Mouse (Mus musculus): ENCODE results near the gene Sept9.

Sept9 gene

DNA sequence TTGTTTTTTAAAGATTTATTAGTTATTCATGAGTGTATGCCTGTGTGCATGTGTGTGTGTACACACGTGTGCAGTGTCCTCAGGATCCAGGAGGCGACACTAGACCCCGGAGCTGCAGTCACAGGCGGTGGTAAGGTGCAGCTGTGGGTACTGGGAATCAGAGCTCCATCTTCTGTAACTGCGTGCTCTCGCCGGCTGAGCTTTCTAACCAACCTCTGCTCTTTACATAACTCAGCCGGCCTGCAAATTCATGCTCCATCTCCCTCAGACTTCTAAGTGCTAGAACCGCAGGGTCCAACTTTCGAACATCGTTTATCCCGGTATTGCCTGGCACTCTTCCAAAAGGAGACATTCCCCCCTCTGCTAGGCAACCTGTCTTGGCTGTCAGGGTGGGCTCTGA lies 24.0 kb upstream of the Sept9 start:
- no peak for DNase-seq (ENCODE audit: low spot score in 2 of 2)

DNA sequence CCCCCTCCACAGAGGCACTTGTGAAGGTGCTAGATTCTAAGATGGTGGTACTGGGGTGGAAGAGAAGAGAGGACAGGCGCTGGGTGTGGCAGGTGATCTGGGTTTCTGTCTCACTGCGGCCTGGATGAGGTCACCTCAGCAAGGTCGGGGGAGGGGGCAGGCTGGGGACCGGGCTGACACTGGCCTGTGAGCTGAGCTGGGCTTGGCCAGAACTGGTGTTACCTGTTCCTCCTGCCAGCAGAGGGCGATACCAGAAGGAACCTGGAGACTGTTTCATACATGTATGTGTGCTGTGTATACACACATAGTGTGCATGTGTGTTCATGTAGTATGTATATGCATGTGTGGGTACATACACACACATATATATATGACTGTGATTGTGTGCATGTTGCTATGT lies 23.2 kb upstream of the Sept9 start:
- peak in 1 of 2 experiments; percentile 68 for DNase-seq (ENCODE audit: low spot score in 2 of 2)

DNA sequence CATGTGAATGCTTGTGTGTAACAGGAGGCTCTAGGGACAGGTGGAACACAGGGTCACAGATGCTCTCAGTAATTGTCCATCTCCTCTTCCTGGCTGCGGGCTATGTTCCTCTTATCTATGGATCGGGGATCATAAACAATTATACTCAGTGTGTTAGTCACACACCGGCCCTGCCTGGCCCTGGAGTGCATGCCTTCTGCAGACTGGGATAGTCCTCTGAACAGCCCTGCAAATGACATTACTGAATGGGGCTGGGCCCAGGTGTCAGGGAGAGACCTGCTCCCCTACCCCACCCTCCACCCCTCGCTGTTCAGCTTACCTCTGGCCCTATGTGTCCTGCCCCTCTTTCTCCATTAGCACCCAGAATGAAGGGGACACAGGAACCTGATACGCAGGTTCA lies 22.6 kb upstream of the Sept9 start:
- no peak for DNase-seq (ENCODE audit: low spot score in 2 of 2)

DNA sequence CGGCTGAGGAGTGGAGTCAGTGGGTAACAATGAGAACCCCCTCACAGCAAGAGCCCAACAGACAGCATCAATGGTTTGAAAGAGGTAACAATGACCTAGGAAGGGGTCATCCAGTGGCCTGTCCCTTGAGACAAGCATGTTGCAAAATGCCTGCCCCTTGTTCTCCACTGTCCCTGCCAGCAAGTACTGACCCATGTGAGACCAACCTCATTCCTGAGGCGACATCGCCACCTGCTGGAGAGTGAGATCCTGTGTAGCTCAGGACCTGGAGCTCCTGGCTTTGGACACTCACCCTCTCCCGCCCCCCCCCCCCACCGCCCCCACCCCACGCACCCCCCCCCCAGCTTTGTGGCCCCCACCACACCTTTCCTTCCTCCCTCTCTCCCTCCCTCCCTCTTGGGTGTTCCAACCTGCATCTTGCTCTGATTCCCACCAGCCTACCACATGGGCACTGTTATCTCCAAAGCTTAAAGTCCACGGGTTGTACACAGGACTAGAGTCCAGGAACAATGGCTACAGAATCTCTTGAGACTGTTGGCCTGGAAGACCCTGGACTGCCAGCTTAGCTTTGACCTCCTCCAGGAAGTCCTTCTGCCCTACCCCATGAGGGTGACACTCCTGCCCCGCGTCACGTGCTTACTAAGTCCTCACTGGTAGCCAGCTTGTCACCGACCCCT lies 22.0 kb upstream of the Sept9 start:
- DNase-seq (ENCODE audit: low spot score in 2 of 2) = peak; percentile 83 to 90

DNA sequence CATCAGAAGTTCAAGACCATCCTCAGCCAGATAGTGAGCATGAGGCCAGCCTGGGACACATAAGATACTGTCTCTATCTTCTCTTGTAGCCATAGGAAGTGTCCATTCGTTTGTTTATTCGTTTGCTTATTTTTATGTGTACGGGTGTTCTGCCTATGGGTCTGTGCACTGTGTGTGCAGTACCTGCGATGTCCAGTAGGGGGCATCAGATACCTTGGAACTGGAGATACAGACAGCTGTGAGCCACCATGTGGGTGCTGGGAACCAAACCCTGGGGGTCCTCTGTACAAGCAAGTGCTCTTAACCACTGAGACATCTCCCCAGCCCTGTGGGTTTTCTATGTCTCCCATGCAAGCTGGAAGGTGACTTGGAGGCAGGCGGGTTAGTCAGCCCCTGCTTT lies 19.6 kb upstream of the Sept9 start:
- DNase-seq (ENCODE audit: low spot score in 2 of 2) = peak in 1 of 2 experiments; percentile 47

DNA sequence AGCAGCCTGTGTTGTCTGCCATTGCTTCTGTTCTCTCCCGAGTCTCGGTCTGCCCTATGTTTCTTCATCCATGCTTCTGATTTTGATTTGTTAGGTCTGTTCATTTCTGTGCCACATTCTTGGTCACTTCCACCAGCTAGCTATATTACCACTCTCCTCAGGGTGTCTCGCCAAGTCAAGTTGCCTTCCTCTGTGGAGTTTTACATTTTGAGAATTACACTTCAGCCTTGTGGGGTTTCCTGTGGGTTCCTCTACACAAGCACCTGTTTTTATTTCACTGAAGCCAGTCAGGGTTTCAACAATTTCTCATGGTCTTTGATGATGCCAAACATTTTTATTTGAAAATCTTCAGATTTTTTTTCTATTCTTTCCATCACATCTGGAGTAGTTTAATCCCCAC lies 16.7 kb upstream of the Sept9 start:
- no peak for DNase-seq (ENCODE audit: low spot score in 2 of 2)

DNA sequence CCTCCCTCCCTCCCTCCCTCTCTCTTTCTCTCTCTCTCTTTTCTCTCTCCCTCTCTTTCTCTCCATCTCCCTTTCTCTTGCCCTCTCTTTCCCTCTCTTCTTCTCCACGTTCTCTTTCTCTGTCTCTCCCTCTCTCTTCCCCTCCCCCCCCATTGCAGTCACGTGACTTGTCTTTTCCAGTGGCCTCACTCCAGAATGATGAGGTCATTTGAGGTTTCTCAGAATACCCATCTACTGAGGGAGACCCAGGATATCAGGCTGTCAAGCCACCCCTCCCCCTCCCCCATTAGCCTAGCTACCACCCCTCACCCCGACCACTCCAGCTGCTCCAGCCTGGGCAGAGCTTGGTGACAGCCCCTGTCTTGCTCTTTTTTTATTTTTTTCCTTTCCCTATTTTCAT lies 16.2 kb upstream of the Sept9 start:
- no peak for DNase-seq (ENCODE audit: low spot score in 2 of 2)

DNA sequence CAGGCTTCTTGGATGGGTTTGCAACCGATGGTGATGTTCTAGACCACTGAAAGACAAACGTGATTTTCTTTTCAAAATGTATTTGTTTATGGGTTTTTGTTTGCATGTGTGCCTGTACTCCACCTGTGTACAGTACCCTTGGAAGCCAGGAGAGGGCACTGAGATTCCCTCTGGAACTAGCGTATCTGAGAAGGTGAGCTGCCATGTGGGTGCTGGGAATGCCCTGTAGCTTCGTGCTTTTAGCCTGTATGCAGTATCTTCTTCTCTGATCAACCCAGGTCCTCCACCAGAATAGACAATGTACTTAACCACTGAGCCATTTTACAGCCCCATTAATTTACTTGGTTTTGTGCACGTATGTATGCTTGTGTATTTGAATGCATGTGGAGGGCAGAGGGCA lies 15.6 kb upstream of the Sept9 start:
- no peak for DNase-seq (ENCODE audit: low spot score in 2 of 2)

DNA sequence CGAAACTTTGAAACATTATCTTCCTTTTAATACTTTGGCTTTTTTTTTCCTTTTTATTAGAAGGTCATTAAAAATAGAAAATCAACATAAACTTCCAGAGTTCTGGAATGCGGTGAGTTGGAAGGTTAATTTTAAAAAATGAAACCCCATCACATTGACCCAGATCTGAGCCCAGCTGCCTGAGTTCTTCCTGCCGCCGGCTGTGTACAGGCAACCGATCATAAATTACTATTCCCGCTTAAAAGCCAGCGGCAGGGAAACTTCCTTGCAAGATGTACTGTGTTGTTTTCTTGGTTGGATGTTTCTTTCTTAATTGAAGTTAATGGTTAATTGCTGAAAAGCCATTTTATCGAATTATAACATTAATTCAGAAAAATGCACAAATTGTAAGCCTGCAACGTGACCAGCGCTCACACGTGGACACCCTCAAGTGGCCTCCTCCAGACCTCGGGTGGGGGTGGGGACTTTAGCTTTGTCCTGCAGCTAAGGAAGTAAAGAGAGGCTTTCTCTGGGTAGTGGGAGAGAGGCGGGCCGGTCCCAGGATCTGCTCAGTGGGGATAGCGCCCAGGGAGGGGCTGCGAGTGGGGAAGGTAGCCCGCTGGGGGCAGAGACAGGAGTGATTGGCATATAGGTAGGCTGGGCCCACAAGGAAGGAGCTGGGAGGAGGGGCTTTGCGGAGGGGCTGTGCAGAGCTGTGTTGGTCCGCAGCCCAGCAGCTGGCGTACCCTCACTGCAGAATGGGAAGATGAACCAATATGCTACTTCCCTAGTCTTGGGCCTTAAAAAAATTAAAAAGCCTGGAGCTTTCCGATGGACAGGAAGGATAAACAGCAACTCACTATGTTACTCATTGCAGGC lies 14.2 kb upstream of the Sept9 start:
- DNase-seq (ENCODE audit: low spot score in 2 of 2) = no peak

DNA sequence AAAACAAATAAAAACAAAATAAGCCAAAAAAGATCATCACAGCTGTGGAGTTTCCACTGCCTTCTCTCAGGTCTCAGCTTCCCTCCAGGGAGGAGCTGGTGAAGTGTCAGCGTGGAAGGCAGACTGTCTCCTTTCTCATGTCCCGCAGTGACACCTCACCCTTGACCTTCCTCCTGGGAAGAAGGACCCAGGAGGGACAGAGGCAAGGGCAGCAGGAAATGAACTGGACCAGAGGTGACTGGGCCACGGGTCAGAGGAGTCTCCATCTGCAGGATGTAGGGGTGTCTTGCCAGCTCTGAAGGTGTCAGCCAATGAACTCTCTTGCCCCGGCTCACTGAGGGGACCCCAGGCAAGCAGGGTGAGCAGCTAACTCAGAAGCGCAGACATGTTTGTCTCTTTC lies 7.9 kb upstream of the Sept9 start:
- DNase-seq (ENCODE audit: low spot score in 2 of 2) = no peak

DNA sequence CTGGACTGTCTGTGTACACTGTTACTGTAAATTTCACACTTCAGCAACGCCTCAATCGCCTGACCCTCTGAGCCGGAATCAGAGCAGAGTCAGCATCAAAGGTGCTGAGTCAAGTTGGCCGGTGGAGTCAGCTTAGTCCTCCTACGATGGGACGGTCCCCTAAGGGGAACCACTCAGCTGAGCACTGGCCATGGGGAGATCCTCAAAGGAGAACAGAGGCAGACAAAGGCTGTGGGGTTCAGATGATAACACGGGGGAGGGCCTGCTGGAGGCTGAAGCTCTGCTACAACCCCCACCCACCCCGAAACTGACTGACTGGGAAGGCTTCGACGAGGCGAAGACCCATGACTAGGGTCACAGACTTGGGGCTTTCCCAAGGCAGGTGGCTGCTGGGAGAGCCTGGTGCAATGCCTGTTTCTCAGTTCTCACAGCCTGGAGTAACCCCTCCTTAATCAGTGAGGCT lies 5.0 kb upstream of the Sept9 start:
- DNase-seq (ENCODE audit: low spot score in 2 of 2) = no peak

DNA sequence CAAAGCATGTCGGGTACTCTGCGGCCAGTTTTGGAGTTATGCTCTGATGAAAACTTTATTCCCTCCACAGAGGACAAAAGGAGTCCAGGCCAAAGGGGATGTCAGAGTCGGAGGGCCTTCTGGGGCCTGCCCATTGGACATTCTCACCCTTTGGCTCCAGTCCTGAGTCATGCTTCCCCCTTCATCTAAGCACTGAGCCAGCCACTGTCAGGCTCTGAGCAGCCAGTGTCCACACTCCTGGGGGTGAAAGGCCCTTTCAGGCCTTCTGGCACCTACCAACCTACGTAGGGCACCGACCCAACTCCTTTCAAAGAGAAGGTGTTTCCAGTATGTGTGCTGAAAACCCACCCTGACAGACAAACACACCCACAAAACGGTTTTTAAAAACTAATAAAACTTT lies 3.8 kb upstream of the Sept9 start:
- DNase-seq (ENCODE audit: low spot score in 2 of 2) = no peak

DNA sequence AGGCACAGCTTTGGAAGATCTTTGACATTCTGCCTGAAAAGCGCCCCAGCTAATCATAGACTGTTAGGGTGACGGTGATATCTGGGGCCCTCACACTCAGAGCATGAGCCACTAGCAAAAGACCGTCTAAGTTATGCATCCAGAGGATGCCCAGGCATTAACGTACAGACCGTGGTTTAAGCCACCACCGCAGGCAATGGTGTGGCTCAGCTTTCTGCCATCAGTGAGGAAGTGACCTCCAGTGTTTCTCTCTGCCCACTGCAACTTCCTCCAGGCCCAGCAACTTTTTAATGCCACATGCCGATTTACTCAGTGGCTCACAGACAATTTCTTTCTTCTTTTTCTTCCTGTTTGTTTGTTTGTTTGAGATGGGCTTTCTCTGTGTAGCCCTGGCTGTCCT lies 2.8 kb upstream of the Sept9 start:
- DNase-seq (ENCODE audit: low spot score in 2 of 2) = no peak

DNA sequence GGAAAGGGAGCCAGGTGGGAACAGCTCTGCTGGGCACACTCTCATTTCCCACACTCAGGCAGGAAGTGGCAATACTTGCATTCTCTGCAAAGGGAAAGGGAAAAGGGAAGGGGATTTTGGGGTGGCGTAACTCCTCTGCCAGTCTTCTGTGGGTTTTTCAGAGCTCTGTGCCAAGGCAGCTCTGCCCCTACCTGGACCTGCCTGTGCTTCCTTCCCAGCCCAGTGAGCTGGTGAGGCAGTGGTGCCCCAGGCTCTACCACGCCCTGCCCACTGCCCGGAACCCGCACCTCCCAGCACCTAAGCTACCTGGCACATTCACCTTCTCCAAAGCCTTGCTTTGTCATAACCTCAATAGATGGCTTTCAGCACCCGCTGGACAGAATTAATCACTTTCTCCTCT lies 1.3 kb upstream of the Sept9 start:
- no peak for DNase-seq (ENCODE audit: low spot score in 2 of 2)

DNA sequence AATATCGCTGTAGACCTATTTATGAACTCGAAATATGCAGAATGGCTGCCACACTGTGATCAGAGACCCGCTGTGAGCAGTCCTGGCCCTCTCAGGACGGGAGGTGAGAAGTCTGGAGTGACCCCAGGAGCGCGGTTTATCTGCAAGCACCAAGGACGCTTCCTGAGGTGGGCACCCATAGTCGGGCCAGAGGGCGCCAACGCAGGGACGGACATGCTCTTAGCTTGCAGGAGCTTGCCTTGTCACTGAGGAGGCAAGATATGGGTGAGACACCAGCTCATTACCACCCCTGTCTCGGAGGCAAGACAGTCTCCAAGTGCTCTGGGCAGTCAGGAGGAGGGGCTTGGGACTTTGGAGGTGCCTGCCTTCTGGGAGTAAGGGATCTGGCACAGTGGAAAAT lies 2.4 kb downstream of the Sept9 start:
- no peak for DNase-seq (ENCODE audit: low spot score in 2 of 2)

DNA sequence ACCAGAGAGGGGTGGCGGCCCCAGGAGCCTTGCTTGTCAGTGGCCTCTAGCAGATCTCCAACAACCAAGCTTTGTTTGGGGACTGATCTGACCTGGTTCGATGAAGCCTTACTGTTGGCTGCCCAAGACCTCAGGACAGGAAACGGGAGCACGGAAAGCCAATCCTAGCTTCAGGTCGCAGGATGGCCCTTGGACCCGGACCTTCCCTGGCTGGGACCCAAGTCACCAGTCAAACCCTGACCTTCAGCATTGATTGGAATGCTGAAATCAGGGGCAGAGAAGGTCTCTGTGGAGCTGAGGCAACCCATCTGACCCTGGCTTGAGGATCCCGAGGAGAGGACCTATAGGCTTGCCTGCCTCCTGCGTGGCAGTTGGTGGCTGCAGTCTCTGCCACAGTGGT lies 5.1 kb downstream of the Sept9 start:
- DNase-seq (ENCODE audit: low spot score in 2 of 2) = no peak

DNA sequence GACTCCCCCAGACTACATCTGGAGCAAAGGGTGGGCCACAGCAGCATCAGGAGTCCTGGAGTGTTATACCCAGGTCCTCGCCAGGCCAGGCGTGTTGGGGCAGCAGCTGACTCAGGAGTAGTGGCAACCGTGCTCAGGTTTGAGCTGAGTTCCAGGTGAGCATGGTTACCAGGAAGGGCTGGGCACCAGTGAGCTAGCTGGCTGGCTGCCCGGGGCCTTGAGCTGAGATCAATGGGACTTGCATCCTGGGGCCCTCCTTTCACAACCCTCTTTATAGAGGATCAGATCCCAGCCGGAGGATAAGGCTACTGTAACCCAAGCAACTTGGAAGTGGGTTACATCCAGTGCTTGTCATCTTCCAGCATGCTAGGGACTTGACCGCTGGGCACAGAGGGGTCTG lies 5.6 kb downstream of the Sept9 start:
- no peak for DNase-seq (ENCODE audit: low spot score in 2 of 2)

DNA sequence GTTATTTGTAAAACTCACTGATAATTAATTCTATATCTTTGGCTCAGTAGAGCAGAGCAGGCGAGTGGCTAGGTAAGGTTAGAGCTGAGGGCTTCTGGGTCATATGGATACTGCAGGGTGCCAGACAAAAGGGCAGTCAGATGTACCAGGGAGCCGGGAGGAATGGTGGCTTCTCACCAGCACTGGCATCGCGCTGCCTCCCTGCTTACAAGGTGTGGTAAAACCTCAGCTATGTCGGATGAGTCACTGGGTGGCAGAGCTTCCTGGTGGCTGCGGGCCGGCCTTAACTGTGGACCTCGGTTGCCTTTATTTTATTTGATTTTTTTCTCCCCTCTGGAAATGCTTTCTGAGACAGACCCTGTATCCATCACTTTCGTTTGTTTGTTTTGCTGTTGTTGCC lies 6.0 kb downstream of the Sept9 start:
- DNase-seq (ENCODE audit: low spot score in 2 of 2) = no peak

DNA sequence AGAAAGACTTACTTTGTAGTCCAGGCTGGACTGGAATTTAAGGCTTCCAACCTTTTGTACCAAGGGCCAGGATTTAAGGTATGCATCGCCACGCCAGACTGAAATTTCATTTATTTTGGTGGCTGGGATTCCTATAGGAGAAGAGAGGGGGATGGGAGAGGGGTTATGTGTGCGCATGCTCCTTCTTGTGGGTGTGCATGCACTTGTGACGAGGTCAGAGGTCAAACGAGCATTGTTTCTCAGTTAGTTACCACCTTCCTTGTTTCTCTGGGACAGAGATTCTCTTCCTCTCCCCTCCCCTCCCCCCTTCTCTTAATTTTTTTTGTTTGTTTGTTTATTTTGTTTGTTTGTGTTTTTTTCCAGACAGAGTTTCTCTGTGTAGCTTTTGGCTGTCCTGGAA lies 8.0 kb downstream of the Sept9 start:
- DNase-seq (ENCODE audit: low spot score in 2 of 2) = no peak

DNA sequence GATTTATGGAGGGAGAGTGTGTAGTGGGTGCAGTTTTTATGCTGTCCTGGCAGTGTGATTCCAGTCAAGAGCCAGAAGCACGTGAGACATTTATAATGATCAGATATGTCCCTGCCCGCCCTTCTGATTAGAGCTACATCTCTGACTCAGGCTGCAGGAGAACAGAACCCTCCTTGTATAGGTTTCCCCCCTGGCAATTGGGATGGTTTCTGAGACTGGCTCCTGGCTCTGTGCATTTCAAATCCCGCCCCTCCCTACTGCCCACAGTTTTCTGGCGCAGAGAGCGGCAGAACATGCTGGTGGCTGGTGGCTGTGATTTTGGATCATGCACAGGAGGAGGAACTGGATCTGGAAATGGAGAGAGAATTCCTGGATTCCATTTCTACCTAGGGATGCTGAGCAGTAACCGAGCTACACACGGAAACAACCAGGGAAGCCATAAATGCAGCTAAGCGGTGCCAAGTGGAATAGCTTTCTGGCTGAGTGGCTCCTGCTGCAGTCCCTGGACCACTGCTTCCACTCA lies 8.8 kb downstream of the Sept9 start:
- DNase-seq (ENCODE audit: low spot score in 2 of 2) = no peak

DNA sequence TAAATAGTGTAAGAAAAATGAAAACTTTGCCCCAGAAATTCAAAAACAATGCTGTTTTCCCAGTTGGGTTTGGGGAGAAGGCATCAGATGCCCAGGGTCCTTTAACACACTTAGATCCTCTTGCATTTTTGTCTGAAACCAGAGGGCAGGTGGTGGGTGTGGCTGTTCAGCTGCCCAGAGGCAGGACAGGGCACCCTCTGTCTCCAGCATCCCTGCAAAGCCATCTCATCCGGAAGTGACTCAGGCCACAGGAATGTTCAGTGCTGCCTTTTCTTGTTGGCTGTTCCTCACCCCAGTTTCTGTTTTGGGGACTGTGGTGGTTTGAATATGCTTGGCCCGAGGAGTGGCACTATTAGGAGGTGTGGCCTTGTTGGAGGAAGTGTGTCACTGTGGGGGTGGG lies 17.3 kb downstream of the Sept9 start:
- DNase-seq (ENCODE audit: low spot score in 2 of 2) = no peak

DNA sequence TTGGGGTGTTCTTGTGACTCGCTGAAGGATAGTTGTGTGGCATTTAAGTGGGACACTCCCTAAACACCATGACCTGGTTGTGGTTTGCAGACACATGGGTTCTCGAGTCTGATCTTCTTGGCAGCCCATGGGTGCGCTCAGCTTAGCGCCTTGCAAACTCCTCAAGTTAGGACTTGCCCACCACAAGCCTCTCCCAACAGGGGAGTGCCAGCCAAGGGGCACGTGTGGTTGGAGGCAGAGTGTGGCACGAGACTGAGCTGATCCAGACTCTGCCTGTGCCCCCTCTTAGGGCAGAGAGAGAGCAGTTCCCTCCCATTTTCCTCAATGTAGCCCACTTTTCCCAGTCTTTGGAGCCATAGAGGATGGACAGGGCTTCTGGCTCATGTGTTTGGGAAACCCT lies 18.6 kb downstream of the Sept9 start:
- no peak for DNase-seq (ENCODE audit: low spot score in 2 of 2)

DNA sequence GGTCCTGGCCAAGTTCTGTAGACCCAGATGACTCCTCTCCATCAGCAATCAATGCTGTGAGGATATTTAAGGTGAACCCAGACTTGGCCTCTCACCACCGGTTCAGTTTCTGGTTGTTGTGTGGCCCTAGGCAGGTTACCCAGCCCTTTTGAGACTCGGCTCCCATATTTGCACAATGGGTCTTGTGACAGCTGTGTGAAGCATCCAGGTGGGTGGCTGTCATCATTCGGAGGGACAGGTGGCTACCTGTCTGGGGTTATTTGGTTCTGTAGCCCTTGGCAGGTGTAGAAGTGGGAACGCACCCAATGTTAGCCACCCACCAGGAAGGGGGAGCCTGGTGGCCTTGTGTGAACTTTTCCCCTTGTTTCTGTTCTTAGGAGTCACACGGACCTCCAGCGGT lies 19.0 kb downstream of the Sept9 start:
- DNase-seq (ENCODE audit: low spot score in 2 of 2) = no peak
